Mouse (Mus musculus): ENCODE results near the gene Dnah14.

Gene Dnah14

GRCm38 (mm10) chr1:181856329-181856728, 280.0 kb downstream of the Dnah14 start:
- no peak for DNase-seq

GRCm38 (mm10) chr1:181860659-181861058, 284.3 kb downstream of the Dnah14 start:
- peak; percentile 87 to 93 for DNase-seq

GRCm38 (mm10) chr1:181861181-181861902, 285.0 kb downstream of the Dnah14 start:
- no peak for DNase-seq

GRCm38 (mm10) chr1:181862676-181863374, 286.5 kb downstream of the Dnah14 start:
- DNase-seq = no peak

- DNase-seq = peak; percentile 48 to 62
Measured at GRCm38 (mm10) chr1:181863431-181863830, 287.1 kb downstream of the Dnah14 start.

All from thymus, postnatal 36 days (tissue).